Mouse (Mus musculus): Measurements from ENCODE around the gene Gm20388.

DNA sequence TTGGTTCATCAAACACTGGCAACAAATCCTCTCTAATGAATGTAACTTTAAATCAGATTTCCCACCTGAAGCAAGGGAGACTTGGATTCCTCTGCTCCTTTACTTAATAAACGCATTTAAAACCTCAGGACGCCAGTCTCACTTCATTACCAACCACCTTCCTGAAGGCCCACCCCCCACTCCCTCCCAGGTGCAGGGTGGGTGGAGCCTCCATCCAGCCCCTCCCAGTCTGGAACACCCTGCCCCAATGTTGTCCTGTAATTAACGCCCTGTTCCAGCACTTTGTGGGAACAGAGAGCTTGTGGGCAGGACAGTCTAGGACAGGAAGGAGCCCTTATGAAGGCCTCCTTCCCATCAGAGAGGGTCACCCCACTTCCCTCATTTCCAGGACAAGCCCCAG is 1883.5 kb downstream of the Gm20388 start:
- no peak for TF ChIP-seq POLR2A (IDR thresholded peaks at IDR 0.05; ENCODE audit: borderline replicate concordance, extremely low read depth, insufficient read depth, insufficient read length, poor library complexity, severe bottlenecking)
- TF ChIP-seq CTCF (IDR thresholded peaks at IDR 0.05; ENCODE audit: borderline replicate concordance, extremely low read depth, insufficient read depth, insufficient read length), result no peak

Data from brain, embryonic 14.5 days (tissue).